Mouse (Mus musculus): ENCODE results near the gene March5.
"Not testable (repeated sequence)": the region's sequence is repeated elsewhere in the genome, so short reads cannot be mapped to it uniquely, and the experiment has no call there.

March5 gene

DNA sequence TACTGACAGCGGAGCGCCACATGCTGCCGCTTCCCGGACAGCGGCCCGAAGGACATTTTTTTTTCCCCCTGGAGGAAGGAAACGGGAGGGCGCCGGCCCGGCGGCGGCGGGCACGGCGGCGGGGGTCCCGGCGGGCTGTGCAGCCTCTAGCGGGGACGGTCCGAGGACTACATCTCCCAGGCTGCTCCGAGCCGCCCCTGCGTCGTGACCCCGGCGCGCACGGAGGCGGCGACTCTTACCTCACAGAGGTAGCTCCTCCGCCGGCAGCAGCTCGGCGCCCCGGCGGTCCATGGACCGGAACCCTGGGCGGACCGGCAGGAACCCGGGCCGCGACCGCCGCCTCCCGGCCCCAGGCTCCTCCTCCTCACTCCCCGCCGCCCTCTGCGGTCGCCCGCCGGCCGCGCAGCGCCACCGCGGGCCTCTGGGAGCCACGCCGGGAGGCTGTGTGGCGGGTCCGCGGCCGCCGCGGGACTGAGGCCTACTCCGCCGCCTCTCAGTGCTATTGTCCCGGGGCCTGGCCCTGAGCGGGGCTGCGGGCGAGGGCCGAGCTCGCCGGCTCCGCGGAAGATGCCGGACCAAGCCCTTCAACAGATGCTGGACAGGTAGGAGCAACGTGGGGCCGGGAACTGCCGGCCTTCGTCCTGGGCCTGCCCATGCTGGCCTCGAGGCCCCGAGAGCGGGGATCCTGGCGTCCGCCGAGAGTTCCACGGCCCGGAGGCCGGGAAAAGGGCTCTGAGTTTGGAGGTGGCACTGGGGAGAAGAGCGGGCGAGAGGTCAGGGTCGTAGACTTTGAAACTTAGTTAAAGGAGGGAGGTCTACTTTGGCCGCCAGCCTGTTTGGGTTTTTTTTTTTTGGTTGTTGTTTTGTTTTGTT, at the start of gene March5:
Gene March5, plus strand, starts transcription at position 241 of the 873 bp plus-strand sequence.
- peak; percentile 83 to 85 for DNase-seq (ENCODE audit: low spot score in 2 of 2)

DNA sequence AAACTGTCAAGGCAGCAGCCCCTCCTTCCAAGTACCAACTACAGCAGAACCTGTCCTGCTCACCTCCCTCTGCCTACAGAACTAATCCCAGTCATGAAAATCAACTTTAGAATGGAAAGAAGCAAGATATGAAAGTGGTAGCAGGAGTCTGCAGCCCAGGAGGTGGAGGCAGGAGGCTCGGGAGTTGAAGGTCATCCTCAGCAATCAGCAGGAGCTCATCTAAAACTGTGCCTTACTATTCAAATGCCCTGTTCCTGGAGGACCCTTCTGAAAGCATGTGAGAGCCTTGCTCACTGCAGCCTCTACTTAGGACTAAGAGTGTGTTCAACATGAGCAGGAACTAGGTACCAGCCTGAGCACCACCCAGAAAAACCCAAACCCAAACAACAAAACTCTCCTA, 35.2 kb upstream of the March5 start:
- DNase-seq (ENCODE audit: low spot score in 2 of 2) = no peak

DNA sequence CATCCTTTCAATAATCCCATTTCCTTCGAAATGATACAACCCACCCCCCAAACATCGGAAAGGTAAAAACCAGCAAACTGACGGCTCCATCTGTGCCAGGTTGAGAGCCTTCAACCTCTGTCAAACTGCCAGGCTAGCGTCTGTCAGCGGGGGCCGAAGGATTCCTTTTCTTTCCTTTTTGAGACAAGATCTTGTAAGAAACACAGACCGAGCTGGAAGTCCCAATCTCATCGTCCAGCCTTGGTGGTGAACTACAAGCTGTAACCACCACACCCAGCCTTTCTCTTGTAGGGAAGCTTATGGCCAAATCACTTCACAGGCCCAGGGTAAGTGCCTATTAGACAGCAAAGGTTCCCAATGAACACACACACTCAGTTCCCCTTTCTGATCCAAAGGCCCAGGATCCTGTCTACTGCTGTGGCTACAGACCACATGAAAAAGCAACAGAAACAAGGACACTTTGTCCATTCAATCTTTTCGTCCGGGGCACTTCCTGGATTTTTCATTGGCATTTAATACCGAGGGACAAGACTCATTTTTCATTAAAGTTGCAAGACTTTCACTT, 34.7 kb upstream of the March5 start:
- no peak for DNase-seq (ENCODE audit: low spot score in 2 of 2)

DNA sequence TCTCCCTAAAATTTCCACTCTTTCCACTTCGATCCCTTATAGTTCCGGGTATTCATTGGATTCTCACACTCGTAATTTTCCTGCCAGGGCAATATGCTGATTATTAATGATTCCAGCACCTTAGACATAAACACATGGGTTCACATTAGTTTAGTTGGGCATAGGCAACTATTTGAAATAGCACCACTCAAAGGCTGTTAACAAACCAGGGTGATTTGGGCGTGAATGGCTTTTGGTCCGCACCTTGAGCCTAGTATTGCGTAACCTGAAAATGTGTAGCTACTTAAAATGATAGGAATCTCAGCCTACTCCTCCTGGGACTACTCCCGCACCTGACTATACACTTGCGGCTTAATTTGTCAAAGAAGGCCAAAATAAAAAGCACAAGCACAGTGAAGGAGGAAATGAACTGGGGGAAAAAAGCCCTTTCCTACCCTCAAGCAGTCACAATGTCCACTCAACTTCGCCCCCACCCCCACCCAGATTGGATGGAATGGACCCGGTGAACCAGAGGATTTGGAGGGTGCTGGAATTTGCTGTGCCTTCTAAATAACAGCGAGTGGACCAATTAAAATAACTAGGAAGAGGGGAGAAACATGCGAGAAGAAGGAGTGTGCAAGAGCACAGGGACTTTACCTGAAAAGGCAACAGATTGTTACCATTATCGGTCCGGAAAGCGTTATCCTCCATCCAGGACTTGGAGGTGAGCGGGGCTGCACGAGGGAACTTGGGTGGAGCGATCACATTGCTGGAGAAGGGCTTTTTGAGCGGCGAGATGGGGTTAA, 33.8 kb upstream of the March5 start:
- no peak for DNase-seq (ENCODE audit: low spot score in 2 of 2)

DNA sequence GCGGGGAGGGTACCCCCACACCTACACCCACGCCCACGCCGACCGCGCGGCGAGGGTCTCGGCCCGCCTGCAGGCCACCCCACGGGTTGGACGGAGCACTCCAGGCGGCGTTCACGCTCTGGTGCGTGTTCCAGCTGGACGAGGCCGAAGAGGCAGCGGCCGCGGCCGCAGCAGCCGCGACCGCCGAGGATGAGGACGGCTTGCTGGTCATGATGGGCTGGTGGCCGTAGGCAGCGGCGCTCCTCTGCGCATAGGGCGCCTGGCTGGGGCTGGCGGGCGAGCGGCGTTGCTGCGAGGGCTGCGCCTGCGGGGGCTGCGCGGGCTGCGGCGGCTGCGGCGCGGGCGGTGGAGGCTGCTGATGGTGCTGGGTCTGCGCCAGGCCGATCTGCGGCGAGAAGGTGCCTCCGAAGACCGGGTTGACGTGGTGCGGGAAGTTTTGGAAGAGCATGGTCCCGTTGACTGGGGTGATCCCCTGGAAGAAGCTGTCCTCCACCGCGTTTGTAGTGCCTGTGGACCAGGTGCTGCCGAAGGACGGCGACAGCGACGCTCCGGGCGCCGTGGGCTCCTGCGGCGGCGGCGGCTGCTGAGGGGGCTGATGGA, 33.1 kb upstream of the March5 start:
- peak; percentile 9 to 62 for DNase-seq (ENCODE audit: low spot score in 2 of 2)

GRCm38 (mm10) chr19:37174716-37175435, 32.5 kb upstream of the March5 start:
- DNase-seq (ENCODE audit: low spot score in 2 of 2) = peak; percentile 37 to 42

DNA sequence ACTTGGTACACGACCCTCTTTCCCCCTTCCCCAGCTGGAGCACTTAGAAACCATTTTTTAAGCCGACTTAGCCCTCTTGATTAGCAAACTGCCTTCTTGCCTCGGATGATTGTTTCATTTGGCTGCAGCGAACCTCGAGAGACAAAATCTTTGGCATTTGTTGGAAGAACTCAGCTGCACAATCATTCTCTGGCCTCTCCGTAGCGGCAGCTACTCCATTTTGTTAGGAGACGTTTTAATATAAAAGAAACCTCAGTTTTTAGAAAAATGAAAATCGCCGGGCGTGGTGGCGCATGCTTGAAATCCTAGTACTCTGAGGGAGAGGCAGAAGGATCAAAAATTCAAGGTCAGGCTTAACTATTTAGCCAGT, 31.9 kb upstream of the March5 start:
- DNase-seq (ENCODE audit: low spot score in 2 of 2) = no peak

DNA sequence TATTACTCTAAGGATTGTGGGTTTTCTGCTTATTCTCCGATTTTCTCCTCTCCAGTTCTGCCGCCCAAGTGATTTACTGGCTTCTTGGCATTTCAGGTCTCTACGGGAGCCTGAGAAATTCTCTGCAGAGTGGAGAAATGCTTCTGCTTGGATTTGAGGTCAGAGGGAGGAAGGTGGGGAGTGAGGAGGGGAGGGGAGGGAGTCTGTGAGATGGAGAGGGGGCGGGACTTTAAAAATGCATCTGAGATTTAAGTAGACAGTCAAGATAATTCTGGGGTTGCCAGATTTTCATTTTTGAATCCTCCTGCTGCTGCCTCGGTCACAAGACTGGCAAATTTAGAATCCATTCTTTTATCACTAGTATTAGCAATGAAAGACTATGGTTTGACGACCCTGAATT, 31.4 kb upstream of the March5 start:
- no peak for DNase-seq (ENCODE audit: low spot score in 2 of 2)

DNA sequence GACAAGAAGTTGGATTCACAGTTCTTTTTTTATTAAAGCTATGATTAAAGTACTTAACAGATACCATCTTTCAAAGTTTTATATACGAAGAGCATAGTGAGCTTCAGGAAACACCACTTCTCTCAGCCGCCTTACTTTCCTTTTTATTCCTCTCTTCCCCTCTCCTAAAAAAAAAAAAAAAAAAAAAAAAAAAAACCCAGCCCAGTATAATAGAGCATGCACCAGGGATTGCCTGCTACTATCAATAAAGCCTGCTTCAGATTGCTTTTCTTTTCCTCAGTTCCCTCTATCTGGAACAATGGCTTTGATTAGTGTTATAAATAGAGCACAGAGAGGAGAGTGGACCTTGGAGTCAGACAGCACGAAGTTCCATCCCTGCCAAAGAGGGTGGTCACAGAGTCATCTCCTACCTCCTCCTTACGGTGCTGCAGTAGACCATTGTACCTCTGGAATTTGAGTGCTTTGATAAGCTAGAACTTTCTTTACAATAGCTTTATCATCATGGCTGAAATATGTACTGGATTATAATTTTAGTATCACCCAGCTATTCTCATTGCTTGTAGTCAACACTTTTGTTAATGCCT, 30.4 kb upstream of the March5 start:
- no peak for DNase-seq (ENCODE audit: low spot score in 2 of 2)

- peak in 1 of 2 experiments; percentile 30 for DNase-seq (ENCODE audit: low spot score in 2 of 2)
Measured at GRCm38 (mm10) chr19:37177819-37178708, 29.3 kb upstream of the March5 start.

DNA sequence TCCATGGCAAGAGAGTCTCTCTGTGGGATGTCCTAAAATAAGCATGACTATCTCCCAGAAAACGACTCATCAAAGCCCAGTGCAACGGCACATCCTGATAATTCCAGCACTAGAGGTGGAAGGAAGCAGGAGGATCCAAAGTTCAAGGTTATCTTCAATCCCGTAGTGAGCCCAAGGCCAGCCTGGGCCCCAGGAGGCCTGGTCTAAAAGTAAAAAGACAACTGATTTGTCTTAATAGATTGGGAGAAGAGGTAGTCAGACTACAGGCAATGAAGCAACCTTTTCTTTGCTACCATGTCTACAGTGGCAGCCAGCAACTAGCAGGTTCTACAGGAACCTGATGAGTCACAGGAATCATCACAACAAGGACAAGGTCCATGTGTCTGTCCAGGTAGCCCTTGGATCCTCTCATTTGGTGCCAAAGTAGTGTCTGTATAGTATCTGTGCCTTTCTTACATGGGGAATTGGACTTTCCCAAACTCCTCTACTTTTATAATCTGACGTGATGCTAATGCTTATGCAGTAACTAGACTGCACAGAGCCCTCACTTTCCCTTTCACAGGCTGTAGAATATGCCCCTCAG, 18.9 kb upstream of the March5 start:
- no peak for DNase-seq (ENCODE audit: low spot score in 2 of 2)

DNA sequence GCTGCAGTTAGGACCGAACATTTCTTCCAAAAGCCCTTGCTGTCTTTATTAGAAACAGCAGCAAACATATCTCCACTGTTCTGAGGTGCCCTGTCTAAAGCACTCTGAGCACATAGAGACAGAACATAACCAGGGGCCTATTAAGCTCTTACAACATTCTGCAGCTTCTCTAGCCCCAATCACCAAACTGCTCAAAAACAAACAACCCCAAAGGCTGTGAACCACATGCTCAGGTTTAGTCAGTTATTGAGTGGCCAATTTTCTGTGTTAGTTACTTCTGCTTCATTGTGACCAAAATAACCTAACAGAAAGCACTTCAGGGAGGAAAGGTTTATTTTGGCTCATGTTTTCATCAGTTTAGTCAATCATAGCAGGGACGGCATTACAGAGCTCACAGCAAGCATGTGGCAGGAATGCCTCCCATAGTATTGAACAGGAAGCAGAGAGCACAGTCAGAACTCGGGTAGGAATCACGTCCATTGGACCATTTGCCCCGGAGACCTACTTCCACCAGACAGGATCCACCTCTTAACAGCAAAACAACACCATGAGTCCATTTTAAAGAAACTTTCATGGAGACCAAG, 14.8 kb upstream of the March5 start:
- no peak for DNase-seq (ENCODE audit: low spot score in 2 of 2)

GRCm38 (mm10) chr19:37198165-37198880, 9.0 kb upstream of the March5 start:
- DNase-seq (ENCODE audit: low spot score in 2 of 2) = no peak

- DNase-seq (ENCODE audit: low spot score in 2 of 2) = no peak
Measured at GRCm38 (mm10) chr19:37199889-37200288, 7.5 kb upstream of the March5 start.

- no peak for DNase-seq (ENCODE audit: low spot score in 2 of 2)
Measured at GRCm38 (mm10) chr19:37203371-37203770, 4.0 kb upstream of the March5 start.

DNA sequence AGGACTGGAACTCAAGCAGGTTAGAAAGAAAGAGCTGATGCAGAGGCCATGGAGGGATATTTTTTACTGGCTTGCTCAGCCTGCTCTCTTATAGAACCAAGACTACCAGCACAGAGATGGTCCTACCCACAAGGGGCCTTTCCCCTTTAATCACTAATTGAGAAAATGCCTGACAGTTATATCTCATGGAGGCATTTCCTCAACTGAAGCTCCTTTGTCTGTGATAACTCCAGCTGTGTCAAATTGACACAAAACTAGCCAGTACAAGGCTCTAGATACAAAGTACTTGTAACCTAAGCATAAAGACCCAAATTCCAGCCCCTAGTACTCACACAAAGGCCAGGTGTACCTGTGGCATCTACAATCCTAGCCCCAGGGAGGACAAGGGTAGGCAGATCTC, 2.2 kb upstream of the March5 start:
- DNase-seq (ENCODE audit: low spot score in 2 of 2) = not testable (repeated sequence)

GRCm38 (mm10) chr19:37206641-37207302, 571 bp upstream of the March5 start:
- no peak for DNase-seq (ENCODE audit: low spot score in 2 of 2)

GRCm38 (mm10) chr19:37208176-37208755, 923 bp downstream of the March5 start, which contains the start of gene Cpeb3:
TSS of gene Cpeb3 (minus strand) at chr19:37208601.
- peak; percentile 4 to 20 for DNase-seq (ENCODE audit: low spot score in 2 of 2)
